12 mouse cellular contexts compared by ENCODE assay signal in genomic region chr8:116652949-116653348, GRCm38 (mm10).
A peak's percentile ranks its signal among the peaks of the same experiment; 100 is the strongest.
DNase-seq lines count a peak whose midpoint lies in the region; ATAC-seq and TF ChIP-seq lines count a peak whose summit lies in the region.
"Had no signal": no experiment of that assay in that cellular context is flagged by ENCODE, and none has a peak within 500 bp of the region (broad histone marks: within the 10 kb centered on the region; RNA-seq: fewer than 3 reads in every experiment).

No protein-coding gene starts in this region.

- 43% methylated on average over 4 of the region's 4 CpGs for WGBS in liver, adult 2 months
- WGBS in forebrain, embryonic 14.5 days = 17% methylated on average over 4 of the region's 4 CpGs
- WGBS in kidney, embryonic 16.5 days = 64% methylated on average over 4 of the region's 4 CpGs

- H3K9ac ChIP-seq in liver, adult 2 months (ENCODE audit: low read depth, low read length) = no peak overlapping the region
- H3K9ac ChIP-seq in forebrain, embryonic 14.5 days (ENCODE audit: low read length) = no peak overlapping the region
- H3K9ac ChIP-seq in kidney, embryonic 16.5 days (replicated peaks; ENCODE audit: low read length) = no peak overlapping the region
- H3K9ac ChIP-seq: embryonic facial prominence, embryonic 15.5 days; limb, embryonic 13.5 days; neural tube, embryonic 12.5 days had no signal

- peak; percentile 92 for DNase-seq in liver, adult 2 months (ENCODE audit: extremely low read depth, low read depth, low spot score)
- DNase-seq in liver = no peak
- peak; percentile 86 for DNase-seq in brain, embryonic 14.5 days (ENCODE audit: low read depth)
- DNase-seq in forebrain, embryonic 14.5 days (ENCODE audit: low spot score) = peak; percentile 81
- DNase-seq in frontal cortex, postnatal 10 days (ENCODE audit: low spot score in 2 of 2) = no peak
- DNase-seq in spleen, adult 12 weeks (ENCODE audit: low spot score) = no peak
- no peak for DNase-seq in left cerebral cortex, postnatal 36 days (ENCODE audit: low spot score in 2 of 2)
- DNase-seq: heart, adult 2 months had no signal

- intact Hi-C loops in left cerebral cortex, postnatal 36 days (cut with DNase I) = no loop called here

- no peaks in the 10 kb centered on the region for H3K9me3 ChIP-seq in forebrain, embryonic 14.5 days (replicated peaks; ENCODE audit: control insufficient read depth, low read length)
- no peaks in the 10 kb centered on the region for H3K9me3 ChIP-seq in kidney, embryonic 16.5 days (ENCODE audit: low read length)
- H3K9me3 ChIP-seq: embryonic facial prominence, embryonic 15.5 days; limb, embryonic 13.5 days; neural tube, embryonic 12.5 days had no signal

- no peaks in the 10 kb centered on the region for H3K4me1 ChIP-seq in liver, adult 2 months (ENCODE audit: control insufficient read depth, insufficient read depth, low read length)
- no peaks in the 10 kb centered on the region; the same call in 1 of the 2 replicates for H3K4me1 ChIP-seq in forebrain, embryonic 14.5 days (ENCODE audit: control insufficient read depth, insufficient read depth, low read length)
- H3K4me1 ChIP-seq in kidney, embryonic 16.5 days (ENCODE audit: insufficient read depth, low read length) = no peaks in the 10 kb centered on the region
- H3K4me1 ChIP-seq: embryonic facial prominence, embryonic 15.5 days; neural tube, embryonic 12.5 days had no signal

- ATAC-seq in forebrain, embryonic 14.5 days = peak; percentile 80
- peak; percentile 84 for ATAC-seq in kidney, embryonic 16.5 days (ENCODE audit: low FRiP score, low TSS enrichment)

- no peak for TF ChIP-seq POLR2A in liver, adult 2 months (IDR thresholded peaks at IDR 0.05; ENCODE audit: extremely low read depth, insufficient read depth, low read length)
- TF ChIP-seq POLR2A in brain, embryonic 14.5 days (IDR thresholded peaks at IDR 0.05; ENCODE audit: borderline replicate concordance, extremely low read depth, insufficient read depth, insufficient read length, poor library complexity, severe bottlenecking) = no peak

- 0 out of 2 replicates have a peak, but pooled peaks have one; percentile 10 for TF ChIP-seq CTCF in liver, adult 2 months (IDR thresholded peaks at IDR 0.05; ENCODE audit: low read depth, low read length)
- TF ChIP-seq CTCF in brain, embryonic 14.5 days (IDR thresholded peaks at IDR 0.05; ENCODE audit: borderline replicate concordance, extremely low read depth, insufficient read depth, insufficient read length) = no peak

- no peaks in the 10 kb centered on the region for H3K36me3 ChIP-seq in liver, adult 2 months (ENCODE audit: control insufficient read depth, insufficient read depth, low read length)
- H3K36me3 ChIP-seq in forebrain, embryonic 14.5 days (ENCODE audit: control insufficient read depth, insufficient read depth, low read length) = no peaks in the 10 kb centered on the region
- H3K36me3 ChIP-seq in kidney, embryonic 16.5 days (ENCODE audit: insufficient read depth, low read length) = no peaks in the 10 kb centered on the region
- H3K36me3 ChIP-seq: embryonic facial prominence, embryonic 15.5 days; limb, embryonic 13.5 days; neural tube, embryonic 12.5 days had no signal

- no peaks in the 10 kb centered on the region for H3K27me3 ChIP-seq in liver, adult 2 months (ENCODE audit: control insufficient read depth, insufficient read depth, low read length)
- H3K27me3 ChIP-seq in forebrain, embryonic 14.5 days (replicated peaks; ENCODE audit: control insufficient read depth, insufficient read depth, low read length) = no peaks in the 10 kb centered on the region
- H3K27me3 ChIP-seq in kidney, embryonic 16.5 days (ENCODE audit: insufficient read depth, low read length) = no peaks in the 10 kb centered on the region
- H3K27me3 ChIP-seq: embryonic facial prominence, embryonic 15.5 days; limb, embryonic 13.5 days; neural tube, embryonic 12.5 days had no signal

- H3K4me3 ChIP-seq in liver, adult 2 months (ENCODE audit: insufficient read depth, low read depth, low read length) = no peak overlapping the region
- no peak overlapping the region for H3K4me3 ChIP-seq in forebrain, embryonic 14.5 days (ENCODE audit: low read depth, low read length)
- H3K4me3 ChIP-seq in kidney, embryonic 16.5 days (ENCODE audit: low read length) = no peak overlapping the region
- H3K4me3 ChIP-seq: embryonic facial prominence, embryonic 15.5 days; heart, adult 2 months; limb, embryonic 13.5 days; neural tube, embryonic 12.5 days had no signal

- 0 out of 2 replicates have a peak, but pooled peaks cover 3% of the 10 kb centered on the region for H3K79me2 ChIP-seq in liver, adult 2 months (ENCODE audit: control insufficient read depth, insufficient read depth, low read length)

- no peak overlapping the region for H3K27ac ChIP-seq in liver, adult 2 months (replicated peaks; ENCODE audit: insufficient read depth, low read depth, low read length)
- no peak overlapping the region for H3K27ac ChIP-seq in forebrain, embryonic 14.5 days (ENCODE audit: low read depth, low read length)
- no peak overlapping the region for H3K27ac ChIP-seq in kidney, embryonic 16.5 days (ENCODE audit: low read length)
- H3K27ac ChIP-seq: embryonic facial prominence, embryonic 15.5 days; heart, adult 2 months; limb, embryonic 13.5 days; neural tube, embryonic 12.5 days had no signal

- H3K4me2 ChIP-seq in forebrain, embryonic 14.5 days (ENCODE audit: low read length) = no peak overlapping the region
- no peak overlapping the region for H3K4me2 ChIP-seq in kidney, embryonic 16.5 days (replicated peaks; ENCODE audit: low read depth, low read length)
- H3K4me2 ChIP-seq: embryonic facial prominence, embryonic 15.5 days; limb, embryonic 13.5 days; neural tube, embryonic 12.5 days had no signal

Comparison
In these comparisons a context has a peak if more than half of its experiments do, and no peak if none do; other contexts are left out.
1. DNase-seq: peak in liver, adult 2 months (single experiment), brain, embryonic 14.5 days (single experiment) and forebrain, embryonic 14.5 days (single experiment); none in liver (single experiment), frontal cortex, postnatal 10 days (0 of 2), spleen, adult 12 weeks (single experiment) and left cerebral cortex, postnatal 36 days (0 of 2).